Mouse (Mus musculus) stomach, embryonic 15.5 days (tissue): ENCODE results near the gene Adamts16. TPM values are rescaled to one million over a fixed set of nuclear protein-coding genes. Genes with fewer than 3 reads are reported as not detected.

ENCODE experiments used
- ATAC-seq: fragments of 200-750 bp; cut with Nextera tagmentation; 2 replicates; pipeline ENCODE4 v1.8.0; 2017; ENCODE audit warnings: low read depth, moderate number of reproducible peaks, moderate TSS enrichment; ENCODE audit not compliant: insufficient read depth, low FRiP score
- H3K27ac ChIP-seq: fragments of 300-500 bp; sonication (generic); 2 replicates; pipeline ENCODE4 v1.5.1; 2015; ENCODE audit warnings: mild to moderate bottlenecking, inconsistent platforms
- H3K27me3 ChIP-seq: fragments of 300-500 bp; sonication (generic); replicated peaks from 2 replicates; pipeline ENCODE4 v1.6.1; 2015; ENCODE audit warnings: inconsistent platforms
- H3K36me3 ChIP-seq: fragments of 300-500 bp; sonication (generic); 2 replicates; pipeline ENCODE4 v1.6.1; 2015; ENCODE audit warnings: inconsistent platforms
- H3K4me1 ChIP-seq: fragments of 300-500 bp; sonication (generic); 2 replicates; pipeline ENCODE4 v1.6.1; 2015; ENCODE audit warnings: inconsistent platforms
- H3K4me2 ChIP-seq: fragments of 300-500 bp; sonication (generic); 2 replicates; pipeline ENCODE4 v1.6.1; 2015; ENCODE audit warnings: mild to moderate bottlenecking, inconsistent platforms
- H3K4me3 ChIP-seq: fragments of 300-500 bp; sonication (generic); replicated peaks from 2 replicates; pipeline ENCODE4 v1.5.1; 2015; ENCODE audit warnings: inconsistent platforms
- H3K9ac ChIP-seq: fragments of 300-500 bp; sonication (generic); 2 replicates; pipeline ENCODE4 v1.6.1; 2015; ENCODE audit warnings: inconsistent platforms
- H3K9me3 ChIP-seq: fragments of 300-500 bp; sonication (generic); 2 replicates; pipeline ENCODE4 v1.6.1; 2016; ENCODE audit warnings: inconsistent platforms
- WGBS: fragments of 180-500 bp; shearing (Covaris S2); methylation state at CpG from one replicate; pipeline ENCODE4 v1.1.7; 2015; 5-methylcytosine and 5-hydroxymethylcytosine counted together
- polyA plus RNA-seq: library from polyadenylated mRNA; unstranded; fragments of >200 nt; fragmentation: Nextera tagmentation; extraction: Ambion mirVana; gene quantifications from 2 replicates; pipeline ENCODE4 v1.2.1, GENCODE M21; 2015

Adamts16 gene
- polyA plus RNA-seq, 1 experiment from 2014 or later, result 2.6 TPM

DNA sequence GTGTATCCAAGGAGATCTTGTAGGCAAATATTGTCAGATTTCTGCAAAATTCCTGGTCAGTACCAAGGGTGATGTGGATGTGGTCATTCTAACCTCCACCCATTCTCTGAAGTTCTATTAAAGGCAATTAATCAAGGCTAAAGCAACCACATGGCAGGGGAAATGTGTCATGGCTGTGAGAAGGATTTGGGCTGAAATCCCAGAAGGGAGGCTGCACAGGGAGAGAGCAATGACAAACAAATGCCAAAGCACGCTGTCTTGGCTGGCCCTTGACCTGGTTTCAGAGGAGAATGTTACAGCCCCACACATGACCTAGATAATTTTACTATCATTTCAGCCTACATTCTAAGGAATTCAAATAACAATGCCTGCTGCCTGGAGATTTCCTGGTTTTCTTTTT is 52.6 kb downstream of the Adamts16 start:
- no peaks in the 10 kb centered on the region for H3K4me1 ChIP-seq
- no peak overlapping the region for H3K9ac ChIP-seq
- no peak for ATAC-seq
- H3K4me3 ChIP-seq, result no peak overlapping the region
- H3K36me3 ChIP-seq, result no peaks in the 10 kb centered on the region
- whole genome bisulfite sequencing, result 32% methylated on average over 1 of the region's 1 CpGs
- H3K4me2 ChIP-seq, result no peak overlapping the region
- H3K9me3 ChIP-seq, result no peaks in the 10 kb centered on the region
- no peak overlapping the region for H3K27ac ChIP-seq
- H3K27me3 ChIP-seq, result no peaks in the 10 kb centered on the region

DNA sequence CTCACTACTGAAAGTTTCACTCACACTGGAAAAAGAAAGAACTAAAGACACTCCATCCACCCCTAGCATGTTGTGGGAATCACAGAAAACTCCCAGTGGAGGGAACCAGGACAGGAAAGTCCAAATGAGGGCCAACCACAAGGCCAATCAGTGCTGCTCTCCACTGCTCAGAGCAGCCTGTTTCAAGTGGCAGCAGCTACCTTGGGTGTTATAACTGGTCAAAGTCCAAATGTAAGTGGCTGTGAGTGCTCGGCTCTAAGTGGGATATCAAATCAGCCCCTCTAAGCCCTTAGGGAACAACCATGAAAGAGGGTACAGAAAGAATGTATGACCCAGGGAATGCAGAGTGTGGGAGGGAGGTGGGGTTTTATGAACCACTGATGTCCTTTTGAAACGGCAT is 56.5 kb downstream of the Adamts16 start:
- Histone ChIP-seq H3K36me3 (no peaks in the 10 kb centered on the region), H3K9me3 (no peaks in the 10 kb centered on the region), H3K27me3 (no peaks in the 10 kb centered on the region), H3K9ac (no peak overlapping the region), H3K4me1 (no peaks in the 10 kb centered on the region), H3K27ac (no peak overlapping the region), H3K4me2 (no peak overlapping the region), H3K4me3 (no peak overlapping the region)
- ATAC-seq, result no peak
- 80% methylated on average over 2 of the region's 2 CpGs for WGBS

DNA sequence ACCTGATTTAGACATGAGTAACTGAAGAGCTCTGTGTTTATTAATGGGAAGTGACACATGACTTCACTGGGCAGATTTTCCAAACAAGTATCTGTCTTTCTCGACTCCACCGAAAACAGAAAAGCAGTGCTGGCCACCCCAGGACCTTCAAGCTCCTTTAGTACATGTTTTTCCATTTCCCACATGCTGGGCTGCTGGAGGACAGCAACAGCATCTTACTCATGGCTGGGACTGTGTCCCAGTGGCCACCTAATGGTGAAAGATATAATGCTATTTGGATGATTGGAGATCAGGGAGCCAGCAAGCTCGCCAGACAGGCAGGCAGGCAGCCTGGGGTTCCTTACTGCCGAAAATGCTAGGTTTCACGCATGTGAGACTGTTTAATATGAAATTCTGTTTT is 57.5 kb downstream of the Adamts16 start:
- no peak for ATAC-seq
- Histone ChIP-seq H3K4me3 (no peak overlapping the region), H3K27ac (no peak overlapping the region), H3K27me3 (no peaks in the 10 kb centered on the region), H3K9ac (no peak overlapping the region), H3K4me2 (no peak overlapping the region), H3K4me1 (0 out of 2 replicates have a peak, but pooled peaks cover 3% of the 10 kb centered on the region), H3K36me3 (no peaks in the 10 kb centered on the region), H3K9me3 (no peaks in the 10 kb centered on the region)
- WGBS, result 58% methylated on average over 5 of the region's 5 CpGs

DNA sequence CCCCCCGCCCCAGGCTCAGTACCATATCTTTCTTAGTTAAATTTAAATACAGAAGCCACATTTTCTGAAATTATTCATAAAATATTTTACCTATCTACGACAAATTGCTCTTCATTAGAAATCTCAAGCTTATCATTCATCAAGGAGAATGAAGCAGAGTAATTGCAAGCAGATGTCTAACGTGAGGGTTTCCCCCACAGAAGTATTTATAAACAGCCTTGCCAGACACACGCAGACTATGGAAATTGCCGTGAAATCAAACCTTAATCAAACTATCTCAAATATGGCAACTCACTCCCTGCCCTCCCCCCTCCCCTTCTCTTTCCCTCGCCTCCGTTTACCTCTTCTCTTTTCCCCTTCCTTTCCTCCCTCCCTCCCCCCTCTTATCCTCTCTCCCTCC is 61.8 kb downstream of the Adamts16 start:
- Histone ChIP-seq H3K36me3 (no peaks in the 10 kb centered on the region), H3K9ac (no peak overlapping the region), H3K4me1 (0 out of 2 replicates have a peak, but pooled peaks cover 4% of the 10 kb centered on the region), H3K9me3 (no peaks in the 10 kb centered on the region), H3K27ac (no peak overlapping the region), H3K27me3 (no peaks in the 10 kb centered on the region), H3K4me2 (no peak overlapping the region), H3K4me3 (no peak overlapping the region)
- ATAC-seq, result no peak
- WGBS, result 45% methylated on average over 7 of the region's 7 CpGs

DNA sequence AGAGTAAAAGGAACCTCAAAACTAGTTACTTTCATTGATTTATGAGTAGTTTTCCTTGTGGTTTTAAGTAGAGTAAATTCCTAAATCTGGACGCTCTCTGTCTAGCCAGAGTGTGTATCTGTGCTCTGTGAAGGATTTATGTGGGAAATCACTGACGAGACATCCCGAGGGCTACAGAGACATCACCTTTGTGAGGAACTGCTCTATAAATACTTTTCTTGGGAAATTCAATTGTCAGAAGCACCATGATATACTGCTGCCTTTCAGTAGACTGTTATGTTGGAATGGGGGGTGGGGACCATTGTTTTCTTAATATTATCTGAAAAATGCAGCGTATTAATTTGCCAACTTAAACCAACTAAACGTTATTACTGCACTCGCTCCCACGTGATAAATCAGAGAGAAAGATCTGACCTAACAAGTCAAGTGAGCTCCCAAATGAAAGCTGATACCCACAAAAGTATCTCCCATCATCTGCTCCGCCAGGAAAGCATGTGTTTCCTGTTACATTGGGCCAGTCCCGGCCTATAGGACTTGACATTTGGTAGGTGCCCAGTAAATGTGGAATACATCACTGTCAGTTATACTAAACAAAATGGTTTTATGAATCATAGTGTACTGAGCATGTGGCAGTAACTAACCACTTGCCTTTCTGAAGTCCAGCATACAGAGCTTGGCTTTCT is 62.6 kb downstream of the Adamts16 start:
- Histone ChIP-seq H3K27me3 (no peaks in the 10 kb centered on the region), H3K36me3 (no peaks in the 10 kb centered on the region), H3K9ac (no peak overlapping the region), H3K27ac (no peak overlapping the region), H3K9me3 (no peaks in the 10 kb centered on the region), H3K4me2 (no peak overlapping the region), H3K4me1 (0 out of 2 replicates have a peak, but pooled peaks cover 4% of the 10 kb centered on the region), H3K4me3 (no peak overlapping the region)
- 32% methylated on average over 9 of the region's 9 CpGs for WGBS
- ATAC-seq, result no peak

DNA sequence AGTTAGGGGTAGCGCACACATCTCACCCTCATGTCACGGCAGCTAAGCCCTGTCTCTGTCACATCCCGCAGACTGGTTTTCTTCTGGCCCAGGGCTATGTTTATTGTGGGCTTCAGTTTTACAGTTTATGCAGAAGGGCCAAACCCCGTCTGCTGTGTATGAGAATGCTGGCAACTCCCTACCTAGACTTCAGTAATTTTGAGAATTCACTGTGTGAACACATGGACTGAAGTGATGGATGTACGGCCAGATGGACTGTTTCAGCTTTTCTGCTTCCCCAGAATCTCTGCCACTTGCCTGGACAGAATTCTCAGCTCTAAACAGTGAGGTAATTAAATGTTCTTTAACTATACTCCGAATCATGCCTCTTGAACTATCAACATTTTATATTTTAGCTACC is 70.5 kb downstream of the Adamts16 start:
- Histone ChIP-seq H3K9me3 (no peaks in the 10 kb centered on the region), H3K27ac (no peak overlapping the region), H3K27me3 (no peaks in the 10 kb centered on the region), H3K9ac (no peak overlapping the region), H3K36me3 (no peaks in the 10 kb centered on the region), H3K4me1 (no peaks in the 10 kb centered on the region), H3K4me2 (no peak overlapping the region), H3K4me3 (no peak overlapping the region)
- no peak for ATAC-seq
- WGBS, result 59% methylated on average over 6 of the region's 6 CpGs

DNA sequence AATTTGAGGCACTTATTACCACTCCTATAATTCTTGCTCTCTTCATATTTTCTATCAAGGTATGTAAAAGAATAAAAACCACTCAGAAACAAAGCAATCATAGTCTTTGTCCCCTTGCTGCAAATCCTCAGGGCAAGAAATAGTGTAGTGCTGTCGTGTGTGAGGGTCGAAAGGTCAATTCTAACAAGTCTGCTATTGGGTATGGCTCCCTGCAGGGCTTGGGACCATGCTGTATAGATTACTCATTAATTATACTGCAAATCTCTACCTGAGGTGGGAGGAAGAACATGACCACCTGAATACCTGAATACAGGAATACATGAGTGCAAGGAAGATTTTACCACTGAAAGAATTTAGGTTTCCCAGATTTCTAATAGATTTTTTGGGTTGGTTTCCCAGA is 72.5 kb downstream of the Adamts16 start:
- Histone ChIP-seq H3K9ac (no peak overlapping the region), H3K27me3 (no peaks in the 10 kb centered on the region), H3K4me2 (no peak overlapping the region), H3K9me3 (no peaks in the 10 kb centered on the region), H3K4me1 (no peaks in the 10 kb centered on the region), H3K36me3 (no peaks in the 10 kb centered on the region), H3K27ac (no peak overlapping the region), H3K4me3 (no peak overlapping the region)
- 67% methylated on average over 2 of the region's 2 CpGs for WGBS
- ATAC-seq, result no peak

DNA sequence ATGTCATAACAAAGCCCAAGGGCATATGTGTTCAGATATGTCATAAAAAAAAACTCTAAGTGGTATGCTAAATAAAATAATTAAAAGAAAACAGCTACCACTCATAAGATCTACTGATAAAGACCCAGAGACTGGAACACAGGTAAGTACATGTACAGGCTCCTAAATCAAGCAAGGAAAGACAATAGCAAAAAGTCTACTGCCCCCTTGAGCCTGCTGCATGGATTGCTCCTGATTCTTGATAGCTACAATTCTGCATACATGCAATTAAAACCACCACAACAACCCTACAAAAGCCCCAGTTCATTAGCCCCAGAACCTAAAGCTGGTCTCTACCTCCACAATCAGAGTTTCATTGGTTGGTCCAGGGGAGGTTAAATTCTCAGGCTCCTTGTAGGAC is 74.1 kb downstream of the Adamts16 start:
- Histone ChIP-seq H3K27me3 (no peaks in the 10 kb centered on the region), H3K4me1 (no peaks in the 10 kb centered on the region)
- no peak for ATAC-seq

DNA sequence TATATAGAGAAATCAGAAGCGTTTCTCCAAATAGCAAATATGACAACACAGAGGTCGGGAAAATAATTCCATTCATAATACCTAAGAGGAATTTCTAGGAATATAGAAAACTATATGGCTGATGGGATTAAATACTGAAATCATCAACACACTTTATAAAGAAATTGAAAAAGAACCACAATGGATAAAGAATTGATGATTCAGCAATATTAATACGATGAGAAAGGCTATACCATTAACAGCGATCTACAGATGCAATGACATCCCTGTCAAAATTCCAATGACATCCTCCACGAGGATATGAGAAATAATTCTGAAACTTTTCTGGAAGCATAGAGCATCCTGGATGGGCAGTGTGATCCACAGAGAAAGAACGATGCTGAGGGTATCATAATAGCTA is 76.9 kb downstream of the Adamts16 start:
- Histone ChIP-seq H3K27ac (no peak overlapping the region), H3K4me2 (no peak overlapping the region), H3K9ac (no peak overlapping the region), H3K4me3 (no peak overlapping the region), H3K4me1 (no peaks in the 10 kb centered on the region), H3K36me3 (no peaks in the 10 kb centered on the region), H3K9me3 (no peaks in the 10 kb centered on the region), H3K27me3 (no peaks in the 10 kb centered on the region)
- ATAC-seq, result no peak
- WGBS, result 87% methylated on average over 6 of the region's 6 CpGs

More for the DNA sequence above, 74.1 kb downstream of the Adamts16 start:
- Histone ChIP-seq H3K4me3 (no peak overlapping the region), H3K36me3 (no peaks in the 10 kb centered on the region), H3K9me3 (no peaks in the 10 kb centered on the region), H3K4me2 (no peak overlapping the region), H3K27ac (no peak overlapping the region), H3K9ac (no peak overlapping the region)

DNA sequence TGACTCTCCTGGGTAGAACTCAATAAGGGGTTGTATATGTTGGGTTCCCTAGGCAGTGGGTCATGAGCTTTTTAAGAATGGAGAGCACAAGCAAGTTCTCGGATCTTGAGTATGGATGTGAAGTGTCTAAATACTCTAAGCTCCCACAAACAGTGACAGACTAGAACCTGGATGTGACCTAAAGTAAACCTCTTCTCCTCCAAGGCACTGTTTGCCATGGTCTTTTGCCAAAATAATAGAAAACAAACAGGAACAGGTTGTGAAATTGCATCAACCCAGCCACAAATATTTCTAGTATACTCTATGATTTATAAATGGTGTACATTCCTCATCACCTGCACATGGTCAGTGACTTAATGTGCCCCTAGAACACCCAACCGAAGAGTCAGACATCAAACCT is 79.0 kb downstream of the Adamts16 start:
- no peak overlapping the region for H3K9ac ChIP-seq
- no peak overlapping the region for H3K4me2 ChIP-seq
- no peak for ATAC-seq
- no peaks in the 10 kb centered on the region for H3K4me1 ChIP-seq
- H3K27me3 ChIP-seq, result no peaks in the 10 kb centered on the region
- H3K4me3 ChIP-seq, result no peak overlapping the region
- 87% methylated on average over 2 of the region's 2 CpGs for WGBS
- H3K36me3 ChIP-seq, result no peaks in the 10 kb centered on the region
- H3K27ac ChIP-seq, result no peak overlapping the region
- no peaks in the 10 kb centered on the region for H3K9me3 ChIP-seq

DNA sequence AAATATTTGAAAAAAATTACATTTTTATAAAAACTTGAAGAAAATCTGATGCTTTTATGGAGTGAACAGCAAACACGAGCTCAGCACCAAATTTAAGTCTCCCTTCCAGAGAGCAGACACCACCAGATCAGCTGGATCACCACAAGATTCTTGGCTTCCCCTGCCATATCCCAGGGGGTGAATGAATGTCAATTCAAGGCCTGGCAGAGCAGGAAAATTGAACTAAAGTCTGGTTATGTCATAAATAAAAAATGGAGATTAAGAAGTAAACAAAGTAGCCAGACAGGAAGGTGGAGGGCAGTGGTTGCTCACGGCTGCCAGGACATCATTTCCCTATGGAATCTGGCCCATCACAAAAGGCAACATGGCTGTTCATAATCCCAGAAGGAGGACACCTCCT is 80.3 kb downstream of the Adamts16 start:
- Histone ChIP-seq H3K4me3 (no peak overlapping the region), H3K27ac (no peak overlapping the region), H3K9ac (no peak overlapping the region), H3K4me2 (no peak overlapping the region), H3K4me1 (no peaks in the 10 kb centered on the region), H3K36me3 (no peaks in the 10 kb centered on the region), H3K9me3 (no peaks in the 10 kb centered on the region), H3K27me3 (no peaks in the 10 kb centered on the region)
- 49% methylated on average over 2 of the region's 2 CpGs for WGBS
- ATAC-seq, result no peak

DNA sequence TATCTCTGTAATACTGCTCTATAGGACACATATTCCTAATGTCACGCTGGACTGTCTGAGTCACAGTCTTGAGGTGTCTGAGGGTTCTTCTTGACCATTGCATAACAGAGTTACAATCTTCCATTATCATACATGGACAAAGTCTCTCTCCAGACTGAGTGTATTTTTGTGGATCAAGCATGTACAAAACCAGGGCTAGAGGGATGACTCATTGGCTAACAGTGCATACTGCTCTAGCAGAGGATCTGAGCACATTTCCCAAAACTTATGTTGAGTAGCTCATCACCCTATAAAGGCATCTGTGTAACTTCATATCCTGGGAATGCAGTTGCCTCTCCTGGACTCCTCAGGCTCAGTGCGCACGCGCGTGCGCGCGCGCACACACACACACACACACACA is 81.4 kb downstream of the Adamts16 start:
- H3K4me2 ChIP-seq, result no peak overlapping the region
- no peak for ATAC-seq
- H3K27ac ChIP-seq, result no peak overlapping the region
- no peak overlapping the region for H3K4me3 ChIP-seq
- 99% methylated on average over 9 of the region's 9 CpGs for WGBS
- no peaks in the 10 kb centered on the region for H3K4me1 ChIP-seq
- H3K9me3 ChIP-seq, result no peaks in the 10 kb centered on the region
- no peak overlapping the region for H3K9ac ChIP-seq
- H3K27me3 ChIP-seq, result no peaks in the 10 kb centered on the region
- H3K36me3 ChIP-seq, result no peaks in the 10 kb centered on the region
